Mouse (Mus musculus) intestine, postnatal 0 days (tissue): Measurements from ENCODE around the gene Taz. TPM values are rescaled to one million over a fixed set of nuclear protein-coding genes. Genes with fewer than 3 reads are reported as not detected.

Experiments
- ATAC-seq: fragments of 200-750 bp; cut with Nextera tagmentation; 2 replicates; pipeline ENCODE4 v1.8.0; 2017; ENCODE audit warnings: mild to moderate bottlenecking, moderate TSS enrichment, moderate library complexity
- H3K27ac ChIP-seq: fragments of 300-500 bp; sonication (generic); 2 replicates; pipeline ENCODE4 v1.5.1; 2014; ENCODE audit warnings: mild to moderate bottlenecking, low read depth, low read length, moderate library complexity
- H3K27me3 ChIP-seq: fragments of 300-500 bp; sonication (generic); replicated peaks from 2 replicates; pipeline ENCODE4 v1.6.1; 2014; ENCODE audit warnings: low read length, mixed read lengths; ENCODE audit not compliant: control insufficient read depth, insufficient read depth
- H3K36me3 ChIP-seq: fragments of 300-500 bp; sonication (generic); 2 replicates; pipeline ENCODE4 v1.6.1; 2014; ENCODE audit warnings: mild to moderate bottlenecking, moderate library complexity; ENCODE audit not compliant: control insufficient read depth, insufficient read depth
- H3K4me1 ChIP-seq: fragments of 300-500 bp; sonication (generic); replicated peaks from 2 replicates; pipeline ENCODE4 v1.6.1; 2014; ENCODE audit warnings: antibody characterized with exemption, low read length, mixed read lengths; ENCODE audit not compliant: control insufficient read depth, insufficient read depth
- H3K4me2 ChIP-seq: fragments of 300-500 bp; sonication (generic); replicated peaks from 2 replicates; pipeline ENCODE4 v1.6.1; 2014; ENCODE audit warnings: low read depth, mild to moderate bottlenecking, moderate library complexity
- H3K4me3 ChIP-seq: fragments of 300-500 bp; sonication (generic); 2 replicates; pipeline ENCODE4 v1.5.1; 2014; ENCODE audit warnings: low read depth, low read length
- H3K9ac ChIP-seq: fragments of 300-500 bp; sonication (generic); 2 replicates; pipeline ENCODE4 v1.6.1; 2014; ENCODE audit warnings: mild to moderate bottlenecking, low read depth, low read length
- H3K9me3 ChIP-seq: fragments of 300-500 bp; sonication (generic); 2 replicates; pipeline ENCODE4 v1.6.1; 2016; ENCODE audit warnings: mixed run types; ENCODE audit not compliant: control insufficient read depth
- CTCF ChIP-seq: sonication (generic); IDR thresholded peaks from 2 replicates; pipeline ENCODE4 v1.5.1; 2016; ENCODE audit warnings: low read depth, mild to moderate bottlenecking, control low read depth, antibody characterized with exemption, moderate library complexity
- WGBS: fragments of 180-500 bp; shearing (Covaris S2); extraction: QIAGEN DNeasy Blood & Tissue Kit; methylation state at CpG from one replicate; pipeline ENCODE4 v1.1.7; 2014; 5-methylcytosine and 5-hydroxymethylcytosine counted together
- polyA plus RNA-seq: library from polyadenylated mRNA; unstranded; fragments of >200 nt; fragmentation: Nextera tagmentation; extraction: Ambion mirVana; gene quantifications from 2 replicates; pipeline ENCODE4 v1.2.1, GENCODE M21; 2015

The Taz gene
- polyA plus RNA-seq, 1 experiment from 2014 or later = 64.0 TPM

- H3K4me3 ChIP-seq = peak overlapping the region; percentile 56
- peak overlapping the region; percentile 57 for H3K9ac ChIP-seq
- WGBS = 20% methylated on average over 27 of the region's 27 CpGs
- H3K4me1 ChIP-seq = no peaks in the 10 kb centered on the region
- H3K9me3 ChIP-seq = no peaks in the 10 kb centered on the region
- H3K4me2 ChIP-seq = peak overlapping the region; percentile 59
- 0 out of 2 replicates have a peak, but pooled peaks have one; percentile 19 for TF ChIP-seq CTCF
- H3K27ac ChIP-seq = peak overlapping the region; percentile 52
- no peaks in the 10 kb centered on the region for H3K27me3 ChIP-seq
- no peak for ATAC-seq
- peaks cover 3% of the 10 kb centered on the region; the same call in 1 of the 2 replicates for H3K36me3 ChIP-seq
Measured at GRCm38 (mm10) chrX:74270902-74271551, 10.7 kb upstream of the Taz start.

GRCm38 (mm10) chrX:74273422-74274322 lies 8.0 kb upstream of the Taz start:
- no peak overlapping the region for H3K4me2 ChIP-seq
- H3K9me3 ChIP-seq = no peaks in the 10 kb centered on the region
- no peak for ATAC-seq
- no peak for TF ChIP-seq CTCF
- H3K4me1 ChIP-seq = no peaks in the 10 kb centered on the region
- no peak overlapping the region for H3K4me3 ChIP-seq
- no peak overlapping the region for H3K9ac ChIP-seq
- WGBS = 31% methylated on average over 10 of the region's 10 CpGs
- no peak overlapping the region for H3K27ac ChIP-seq
- peaks cover 3% of the 10 kb centered on the region; the same call in 1 of the 2 replicates for H3K36me3 ChIP-seq
- no peaks in the 10 kb centered on the region for H3K27me3 ChIP-seq

GRCm38 (mm10) chrX:74277916-74278315 lies 3.8 kb upstream of the Taz start:
- no peak for ATAC-seq
- Histone ChIP-seq H3K4me1 (no peaks in the 10 kb centered on the region), H3K4me3 (no peak overlapping the region), H3K27me3 (no peaks in the 10 kb centered on the region), H3K36me3 (peaks cover 3% of the 10 kb centered on the region; the same call in 1 of the 2 replicates), H3K9me3 (no peaks in the 10 kb centered on the region), H3K4me2 (no peak overlapping the region), H3K9ac (no peak overlapping the region), H3K27ac (0 out of 2 replicates have a peak overlapping the region, but pooled peaks have one; percentile 41)
- 71% methylated on average over 8 of the region's 8 CpGs for WGBS
- TF ChIP-seq CTCF = no peak

GRCm38 (mm10) chrX:74281041-74281731 lies 526 bp upstream of the Taz start:
- H3K27me3 ChIP-seq = no peaks in the 10 kb centered on the region
- 17% methylated on average over 14 of the region's 14 CpGs for WGBS
- no peak; the same call in 1 of the 2 replicates for ATAC-seq
- peak overlapping the region; percentile 70 for H3K4me2 ChIP-seq
- H3K27ac ChIP-seq = peak overlapping the region; percentile 54
- H3K9ac ChIP-seq = no peak overlapping the region
- TF ChIP-seq CTCF = no peak
- no peaks in the 10 kb centered on the region for H3K9me3 ChIP-seq
- no peaks in the 10 kb centered on the region for H3K36me3 ChIP-seq
- peak overlapping the region; percentile 51 for H3K4me3 ChIP-seq
- H3K4me1 ChIP-seq = no peaks in the 10 kb centered on the region

- H3K27ac ChIP-seq = peak overlapping the region; percentile 86
- H3K4me3 ChIP-seq = peak overlapping the region; percentile 51
- no peaks in the 10 kb centered on the region for H3K27me3 ChIP-seq
- H3K36me3 ChIP-seq = no peaks in the 10 kb centered on the region
- H3K4me1 ChIP-seq = no peaks in the 10 kb centered on the region
- 22% methylated on average over 39 of the region's 39 CpGs for WGBS
- peak overlapping the region; percentile 70 for H3K4me2 ChIP-seq
- peak; percentile 58 for ATAC-seq
- TF ChIP-seq CTCF = no peak
- H3K9ac ChIP-seq = peak overlapping the region; percentile 65
- H3K9me3 ChIP-seq = no peaks in the 10 kb centered on the region
Measured at GRCm38 (mm10) chrX:74282395-74283091, 831 bp downstream of the Taz start.
